Mouse (Mus musculus) testis, adult 2 months (tissue): ENCODE results near the gene Ttc28.

Source experiments
- CTCF ChIP-seq: fragments of 200-500 bp; IDR thresholded peaks from 2 replicates; pipeline ENCODE4 v1.5.1; 2012; ENCODE audit warnings: low read depth, mild to moderate bottlenecking, inconsistent platforms, low read length, moderate library complexity; ENCODE audit not compliant: control insufficient read depth, insufficient read depth, insufficient replicate concordance
- POLR2A ChIP-seq: fragments of 200-500 bp; IDR thresholded peaks from 2 replicates; pipeline ENCODE4 v1.6.1; 2012; ENCODE audit warnings: low read depth, mild to moderate bottlenecking, inconsistent platforms, low read length, moderate library complexity; ENCODE audit not compliant: control insufficient read depth

GRCm38 (mm10) chr5:111158266-111158665, 278.7 kb downstream of the Ttc28 start:
- TF ChIP-seq CTCF (no peak), POLR2A (no peak)
